Mouse (Mus musculus) layer of hippocampus, adult 18-20 months (tissue): ENCODE data around the gene Cdadc1. TPM values are rescaled to one million over a fixed set of nuclear protein-coding genes. Genes with fewer than 3 reads are reported as not detected.
"Not testable (repeated sequence)": the region's sequence is repeated elsewhere in the genome, so short reads cannot be mapped to it uniquely, and the experiment has no call there.

Source experiments
- DNase-seq, 2 experiments: peaks; one replicate each; pipeline ENCODE4 v3.0.0; 2022; ENCODE audit warnings: low spot score in 2 of 2
- total RNA-seq, 2 experiments: library from RNA; stranded (reverse); gene quantifications; 2 replicates each; pipeline ENCODE4 v1.2.3; 2021

Cdadc1 gene
- total RNA-seq, 2 experiments from 2014 or later, result 78.3 to 79.8 TPM

GRCm38 (mm10) chr14:59614149-59614548 lies 16.4 kb upstream of the Cdadc1 start:
- not testable (repeated sequence) for DNase-seq

GRCm38 (mm10) chr14:59612920-59613625 lies 15.3 kb upstream of the Cdadc1 start:
- peak in 1 of 2 experiments; percentile 60 for DNase-seq

- DNase-seq, result no peak
Observed at GRCm38 (mm10) chr14:59607021-59607420, 9.3 kb upstream of the Cdadc1 start.

GRCm38 (mm10) chr14:59605671-59606353 lies 8.1 kb upstream of the Cdadc1 start:
- DNase-seq, result peak in 1 of 2 experiments; percentile 80

- DNase-seq, result peak in 1 of 2 experiments; percentile 60
Observed at GRCm38 (mm10) chr14:59604002-59604645, 6.4 kb upstream of the Cdadc1 start.

GRCm38 (mm10) chr14:59598260-59598627 lies 485 bp upstream of the Cdadc1 start:
- no peak for DNase-seq

GRCm38 (mm10) chr14:59594988-59595387 lies 2.8 kb downstream of the Cdadc1 start:
- no peak for DNase-seq

GRCm38 (mm10) chr14:59592593-59592992 lies 5.2 kb downstream of the Cdadc1 start:
- DNase-seq, result no peak

GRCm38 (mm10) chr14:59591901-59592300 lies 5.9 kb downstream of the Cdadc1 start:
- DNase-seq, result no peak

GRCm38 (mm10) chr14:59590614-59591013 lies 7.1 kb downstream of the Cdadc1 start:
- peak in 1 of 2 experiments; percentile 37 for DNase-seq

GRCm38 (mm10) chr14:59576385-59576784 lies 21.4 kb downstream of the Cdadc1 start:
- no peak for DNase-seq

GRCm38 (mm10) chr14:59566756-59567155 lies 31.0 kb downstream of the Cdadc1 start:
- DNase-seq, result no peak

GRCm38 (mm10) chr14:59557886-59558285 lies 39.9 kb downstream of the Cdadc1 start:
- no peak for DNase-seq

- DNase-seq, result no peak
Observed at GRCm38 (mm10) chr14:59557071-59557470, 40.7 kb downstream of the Cdadc1 start.

- peak; percentile 64 to 88 for DNase-seq
Observed at GRCm38 (mm10) chr14:59555928-59556531, 41.7 kb downstream of the Cdadc1 start.

GRCm38 (mm10) chr14:59555018-59555417 lies 42.7 kb downstream of the Cdadc1 start:
- DNase-seq, result no peak

GRCm38 (mm10) chr14:59554025-59554424 lies 43.7 kb downstream of the Cdadc1 start:
- DNase-seq, result no peak

GRCm38 (mm10) chr14:59551956-59552355 lies 45.8 kb downstream of the Cdadc1 start:
- no peak for DNase-seq

- DNase-seq, result no peak
Observed at GRCm38 (mm10) chr14:59550841-59551240, 46.9 kb downstream of the Cdadc1 start.

- peak in 1 of 2 experiments; percentile 72 for DNase-seq
Observed at GRCm38 (mm10) chr14:59549106-59549505, 48.7 kb downstream of the Cdadc1 start.

- no peak for DNase-seq
Observed at GRCm38 (mm10) chr14:59548532-59548931, 49.2 kb downstream of the Cdadc1 start.

GRCm38 (mm10) chr14:59547530-59547929 lies 50.2 kb downstream of the Cdadc1 start:
- no peak for DNase-seq
